Mouse (Mus musculus) intestine, postnatal 0 days (tissue): Measurements from ENCODE around the gene Dnah1. TPM values are rescaled to one million over a fixed set of nuclear protein-coding genes. Genes with fewer than 3 reads are reported as not detected.
A peak's percentile ranks its signal among the peaks of the same experiment; 100 is the strongest.

Source experiments
- ATAC-seq: fragments of 200-750 bp; cut with Nextera tagmentation; 2 replicates; pipeline ENCODE4 v1.8.0; 2017; ENCODE audit warnings: mild to moderate bottlenecking, moderate TSS enrichment, moderate library complexity
- H3K27ac ChIP-seq: fragments of 300-500 bp; sonication (generic); 2 replicates; pipeline ENCODE4 v1.5.1; 2014; ENCODE audit warnings: mild to moderate bottlenecking, low read depth, low read length, moderate library complexity
- H3K27me3 ChIP-seq: fragments of 300-500 bp; sonication (generic); replicated peaks from 2 replicates; pipeline ENCODE4 v1.6.1; 2014; ENCODE audit warnings: low read length, mixed read lengths; ENCODE audit not compliant: control insufficient read depth, insufficient read depth
- H3K36me3 ChIP-seq: fragments of 300-500 bp; sonication (generic); 2 replicates; pipeline ENCODE4 v1.6.1; 2014; ENCODE audit warnings: mild to moderate bottlenecking, moderate library complexity; ENCODE audit not compliant: control insufficient read depth, insufficient read depth
- H3K4me1 ChIP-seq: fragments of 300-500 bp; sonication (generic); replicated peaks from 2 replicates; pipeline ENCODE4 v1.6.1; 2014; ENCODE audit warnings: antibody characterized with exemption, low read length, mixed read lengths; ENCODE audit not compliant: control insufficient read depth, insufficient read depth
- H3K4me2 ChIP-seq: fragments of 300-500 bp; sonication (generic); replicated peaks from 2 replicates; pipeline ENCODE4 v1.6.1; 2014; ENCODE audit warnings: low read depth, mild to moderate bottlenecking, moderate library complexity
- H3K4me3 ChIP-seq: fragments of 300-500 bp; sonication (generic); 2 replicates; pipeline ENCODE4 v1.5.1; 2014; ENCODE audit warnings: low read depth, low read length
- H3K9ac ChIP-seq: fragments of 300-500 bp; sonication (generic); 2 replicates; pipeline ENCODE4 v1.6.1; 2014; ENCODE audit warnings: mild to moderate bottlenecking, low read depth, low read length
- H3K9me3 ChIP-seq: fragments of 300-500 bp; sonication (generic); 2 replicates; pipeline ENCODE4 v1.6.1; 2016; ENCODE audit warnings: mixed run types; ENCODE audit not compliant: control insufficient read depth
- CTCF ChIP-seq: sonication (generic); IDR thresholded peaks from 2 replicates; pipeline ENCODE4 v1.5.1; 2016; ENCODE audit warnings: low read depth, mild to moderate bottlenecking, control low read depth, antibody characterized with exemption, moderate library complexity
- whole genome bisulfite sequencing: fragments of 180-500 bp; shearing (Covaris S2); extraction: QIAGEN DNeasy Blood & Tissue Kit; methylation state at CpG from one replicate; pipeline ENCODE4 v1.1.7; 2014; 5-methylcytosine and 5-hydroxymethylcytosine counted together
- polyA plus RNA-seq: library from polyadenylated mRNA; unstranded; fragments of >200 nt; fragmentation: Nextera tagmentation; extraction: Ambion mirVana; gene quantifications from 2 replicates; pipeline ENCODE4 v1.2.1, GENCODE M21; 2015

Dnah1 gene
- polyA plus RNA-seq, 1 experiment from 2014 or later = 0.57 TPM

DNA sequence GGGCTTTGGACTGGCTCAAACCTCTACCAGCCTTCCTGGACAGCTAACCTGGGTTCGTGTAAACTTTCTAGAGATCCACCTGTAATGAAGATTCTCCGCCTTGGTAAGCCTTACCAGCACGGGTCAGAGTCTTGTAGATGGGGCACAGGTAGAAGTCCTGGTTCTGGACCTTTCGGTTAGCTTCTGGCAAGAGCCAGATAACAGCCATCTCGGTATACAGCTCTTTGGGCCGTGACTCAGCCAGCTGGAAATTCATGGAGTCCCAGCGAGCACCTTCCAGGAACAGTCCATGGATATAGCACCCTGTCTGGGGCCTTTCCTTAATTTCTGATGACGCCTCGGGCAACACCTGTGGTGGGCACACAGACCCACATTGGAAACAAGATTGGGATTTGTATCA, 62.8 kb downstream of the Dnah1 start:
- TF ChIP-seq CTCF = no peak
- ATAC-seq = no peak
- WGBS = 91% methylated on average over 9 of the region's 9 CpGs
- Histone ChIP-seq H3K27me3 (no peaks in the 10 kb centered on the region), H3K4me3 (no peak overlapping the region), H3K4me2 (no peak overlapping the region), H3K4me1 (no peaks in the 10 kb centered on the region), H3K9ac (no peak overlapping the region), H3K27ac (no peak overlapping the region; the same call in 1 of the 2 replicates), H3K36me3 (peaks cover 53% of the 10 kb centered on the region), H3K9me3 (no peaks in the 10 kb centered on the region)

- H3K9ac ChIP-seq = no peak overlapping the region
- no peak for TF ChIP-seq CTCF
- H3K4me1 ChIP-seq = no peaks in the 10 kb centered on the region
- 98% methylated on average over 4 of the region's 4 CpGs for WGBS
- no peaks in the 10 kb centered on the region for H3K9me3 ChIP-seq
- H3K36me3 ChIP-seq = peaks cover 57% of the 10 kb centered on the region
- H3K27ac ChIP-seq = no peak overlapping the region
- H3K27me3 ChIP-seq = no peaks in the 10 kb centered on the region
- no peak overlapping the region for H3K4me2 ChIP-seq
- H3K4me3 ChIP-seq = no peak overlapping the region
- no peak for ATAC-seq
These were observed 63.3 kb downstream of the Dnah1 start for GRCm38 (mm10) chr14:31260374-31260773.

DNA sequence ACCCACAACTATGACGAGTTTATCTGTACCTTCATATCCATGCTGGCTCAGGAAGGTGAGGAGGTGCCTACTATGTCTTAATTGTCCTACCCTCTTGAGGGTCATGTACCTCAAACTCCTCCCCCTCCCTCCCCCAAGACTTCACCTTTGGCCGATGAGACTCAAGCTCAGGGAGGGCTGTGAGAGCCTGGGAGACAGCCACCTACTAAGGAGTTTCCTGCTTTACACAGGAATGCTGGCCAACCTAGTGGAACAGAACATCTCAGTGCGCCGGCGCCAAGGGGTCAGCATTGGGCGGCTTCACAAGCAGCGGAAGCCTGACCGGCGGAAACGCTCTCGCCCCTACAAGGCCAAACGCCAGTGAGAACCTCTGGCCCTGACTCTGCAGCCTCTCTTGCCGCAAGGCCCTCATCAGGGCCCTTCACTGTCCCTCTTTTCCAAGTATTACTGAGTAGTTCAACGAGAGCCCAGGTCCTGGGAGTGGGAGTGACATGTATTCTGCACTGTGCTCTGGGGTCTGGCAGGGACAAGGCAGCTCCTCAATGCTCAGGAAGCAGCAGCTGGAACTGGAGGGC, 65.1 kb downstream of the Dnah1 start:
- ATAC-seq = no peak
- no peak for TF ChIP-seq CTCF
- peaks cover 75% of the 10 kb centered on the region for H3K36me3 ChIP-seq
- no peaks in the 10 kb centered on the region for H3K4me1 ChIP-seq
- no peak overlapping the region for H3K4me3 ChIP-seq
- H3K4me2 ChIP-seq = no peak overlapping the region
- no peaks in the 10 kb centered on the region for H3K27me3 ChIP-seq
- no peak overlapping the region for H3K27ac ChIP-seq
- no peak overlapping the region for H3K9ac ChIP-seq
- H3K9me3 ChIP-seq = no peaks in the 10 kb centered on the region
- WGBS = 90% methylated on average over 14 of the region's 14 CpGs

- ATAC-seq = no peak
- no peak overlapping the region for H3K27ac ChIP-seq
- no peak for TF ChIP-seq CTCF
- H3K4me2 ChIP-seq = peak overlapping the region; percentile 81
- peaks cover 39% of the 10 kb centered on the region for H3K36me3 ChIP-seq
- peak overlapping the region; percentile 85 for H3K9ac ChIP-seq
- no peaks in the 10 kb centered on the region for H3K27me3 ChIP-seq
- WGBS = 82% methylated on average over 5 of the region's 5 CpGs
- H3K4me1 ChIP-seq = no peaks in the 10 kb centered on the region
- peak overlapping the region; percentile 71 for H3K4me3 ChIP-seq
- H3K9me3 ChIP-seq = no peaks in the 10 kb centered on the region
These were observed 71.6 kb downstream of the Dnah1 start for GRCm38 (mm10) chr14:31252091-31252490.

GRCm38 (mm10) chr14:31251626-31252025, 72.1 kb downstream of the Dnah1 start:
- no peaks in the 10 kb centered on the region for H3K27me3 ChIP-seq
- H3K27ac ChIP-seq = 0 out of 2 replicates have a peak overlapping the region, but pooled peaks have one; percentile 2
- H3K9me3 ChIP-seq = no peaks in the 10 kb centered on the region
- peak; percentile 23 for ATAC-seq
- peak overlapping the region; percentile 81 for H3K4me2 ChIP-seq
- peak overlapping the region; percentile 85 for H3K9ac ChIP-seq
- peak overlapping the region; percentile 71 for H3K4me3 ChIP-seq
- peaks cover 34% of the 10 kb centered on the region for H3K36me3 ChIP-seq
- TF ChIP-seq CTCF = no peak
- WGBS = under 1% methylated on average over 18 of the region's 18 CpGs
- H3K4me1 ChIP-seq = no peaks in the 10 kb centered on the region

GRCm38 (mm10) chr14:31251084-31251604, 72.6 kb downstream of the Dnah1 start, which contains the start of the genes Phf7 and Bap1:
TSS of gene Phf7 (minus strand) at chr14:31251317.
TSS of gene Bap1 (plus strand) at chr14:31251450.
- H3K27ac ChIP-seq = peak within 1 kb of the TSS; percentile 85
- H3K4me3 ChIP-seq = peak within 1 kb of the TSS; percentile 71
- H3K36me3 ChIP-seq = peaks cover 30% of the 10 kb centered on the region
- peak; percentile 95 for ATAC-seq
- under 1% methylated on average over 75 of the region's 75 CpGs for WGBS
- no peaks in the 10 kb centered on the region for H3K4me1 ChIP-seq
- no peaks in the 10 kb centered on the region for H3K9me3 ChIP-seq
- H3K4me2 ChIP-seq = peak within 1 kb of the TSS; percentile 81
- peak; percentile 24 for TF ChIP-seq CTCF
- peak within 1 kb of the TSS; percentile 85 for H3K9ac ChIP-seq
- no peaks in the 10 kb centered on the region for H3K27me3 ChIP-seq
